Mouse (Mus musculus): ENCODE measurements around the gene Defb7. TPM values are rescaled to one million over a fixed set of nuclear protein-coding genes. Genes with fewer than 3 reads are reported as not detected.

Gene Defb7
- polyA plus RNA-seq (2012; rRNA removed): not detected in 2 replicates

- no peaks in the 10 kb centered on the region for H3K4me1 ChIP-seq (ENCODE audit: control insufficient read depth, insufficient read depth, low read length)
These were observed at the start of gene Defb7 for GRCm38 (mm10) chr8:19494797-19495196. Defb7 (plus strand) TSS chr8:19495097.

GRCm38 (mm10) chr8:19446378-19446777, 48.5 kb upstream of the Defb7 start:
- Histone ChIP-seq H3K4me1 (ENCODE audit: control insufficient read depth, insufficient read depth, low read length) (no peaks in the 10 kb centered on the region), H3K4me3 (replicated peaks; ENCODE audit: insufficient read depth, low read depth, low read length) (no peak overlapping the region), H3K27me3 (ENCODE audit: control insufficient read depth, insufficient read depth, low read length) (no peaks in the 10 kb centered on the region), H3K27ac (ENCODE audit: insufficient read depth, low read length) (no peak overlapping the region)
- 66% methylated on average over 1 of the region's 1 CpGs for WGBS
- no peak for DNase-seq
- TF ChIP-seq POLR2A (IDR thresholded peaks at IDR 0.05; ENCODE audit: borderline replicate concordance, insufficient read depth, low read length) (no peak), CTCF (IDR thresholded peaks at IDR 0.05; ENCODE audit: borderline replicate concordance, insufficient read depth, low read depth, low read length) (no peak)

More at GRCm38 (mm10) chr8:19494797-19495196, at the start of gene Defb7:
- Histone ChIP-seq H3K4me3 (replicated peaks; ENCODE audit: insufficient read depth, low read depth, low read length) (no peak within 1 kb of the TSS), H3K27ac (ENCODE audit: insufficient read depth, low read length) (no peak within 1 kb of the TSS), H3K27me3 (ENCODE audit: control insufficient read depth, insufficient read depth, low read length) (no peaks in the 10 kb centered on the region)
- 85% methylated on average over 2 of the region's 2 CpGs for WGBS
- TF ChIP-seq CTCF (IDR thresholded peaks at IDR 0.05; ENCODE audit: borderline replicate concordance, insufficient read depth, low read depth, low read length) (no peak), POLR2A (IDR thresholded peaks at IDR 0.05; ENCODE audit: borderline replicate concordance, insufficient read depth, low read length) (no peak)
- DNase-seq: no peak

GRCm38 (mm10) chr8:19461355-19461754, 33.5 kb upstream of the Defb7 start:
- H3K4me1 ChIP-seq (ENCODE audit: control insufficient read depth, insufficient read depth, low read length): no peaks in the 10 kb centered on the region
- no peak for DNase-seq
- H3K27ac ChIP-seq (ENCODE audit: insufficient read depth, low read length): no peak overlapping the region
- no peak overlapping the region for H3K4me3 ChIP-seq (replicated peaks; ENCODE audit: insufficient read depth, low read depth, low read length)
- 73% methylated on average over 3 of the region's 3 CpGs for WGBS
- TF ChIP-seq CTCF (IDR thresholded peaks at IDR 0.05; ENCODE audit: borderline replicate concordance, insufficient read depth, low read depth, low read length) (no peak), POLR2A (IDR thresholded peaks at IDR 0.05; ENCODE audit: borderline replicate concordance, insufficient read depth, low read length) (no peak)
- H3K27me3 ChIP-seq (ENCODE audit: control insufficient read depth, insufficient read depth, low read length): no peaks in the 10 kb centered on the region

- no peak for TF ChIP-seq POLR2A (IDR thresholded peaks at IDR 0.05; ENCODE audit: borderline replicate concordance, insufficient read depth, low read length)
- TF ChIP-seq CTCF (IDR thresholded peaks at IDR 0.05; ENCODE audit: borderline replicate concordance, insufficient read depth, low read depth, low read length): no peak
- no peaks in the 10 kb centered on the region for H3K27me3 ChIP-seq (ENCODE audit: control insufficient read depth, insufficient read depth, low read length)
- 78% methylated on average over 3 of the region's 3 CpGs for WGBS
- no peak overlapping the region for H3K4me3 ChIP-seq (replicated peaks; ENCODE audit: insufficient read depth, low read depth, low read length)
- no peaks in the 10 kb centered on the region for H3K4me1 ChIP-seq (ENCODE audit: control insufficient read depth, insufficient read depth, low read length)
- H3K27ac ChIP-seq (ENCODE audit: insufficient read depth, low read length): no peak overlapping the region
- no peak for DNase-seq
These were observed 25.9 kb upstream of the Defb7 start for GRCm38 (mm10) chr8:19469026-19469425.

GRCm38 (mm10) chr8:19500524-19500923, 5.6 kb downstream of the Defb7 start:
- TF ChIP-seq CTCF (IDR thresholded peaks at IDR 0.05; ENCODE audit: borderline replicate concordance, insufficient read depth, low read depth, low read length) (no peak), POLR2A (IDR thresholded peaks at IDR 0.05; ENCODE audit: borderline replicate concordance, insufficient read depth, low read length) (no peak)
- no peak overlapping the region for H3K4me3 ChIP-seq (replicated peaks; ENCODE audit: insufficient read depth, low read depth, low read length)
- no peaks in the 10 kb centered on the region for H3K27me3 ChIP-seq (ENCODE audit: control insufficient read depth, insufficient read depth, low read length)
- no peak for DNase-seq
- WGBS: 57% methylated on average over 1 of the region's 1 CpGs
- H3K27ac ChIP-seq (ENCODE audit: insufficient read depth, low read length): no peak overlapping the region
- H3K4me1 ChIP-seq (ENCODE audit: control insufficient read depth, insufficient read depth, low read length): no peaks in the 10 kb centered on the region

GRCm38 (mm10) chr8:19535195-19535829, 40.4 kb downstream of the Defb7 start:
- DNase-seq: peak; percentile 12 to 48
- no peak overlapping the region for H3K27ac ChIP-seq (ENCODE audit: insufficient read depth, low read length)
- WGBS: 5% methylated on average over 75 of the region's 75 CpGs
- H3K4me3 ChIP-seq (replicated peaks; ENCODE audit: insufficient read depth, low read depth, low read length): no peak overlapping the region
- no peaks in the 10 kb centered on the region for H3K27me3 ChIP-seq (ENCODE audit: control insufficient read depth, insufficient read depth, low read length)
- H3K4me1 ChIP-seq (ENCODE audit: control insufficient read depth, insufficient read depth, low read length): no peaks in the 10 kb centered on the region
- TF ChIP-seq CTCF (IDR thresholded peaks at IDR 0.05; ENCODE audit: borderline replicate concordance, insufficient read depth, low read depth, low read length): no peak
- TF ChIP-seq POLR2A (IDR thresholded peaks at IDR 0.05; ENCODE audit: borderline replicate concordance, insufficient read depth, low read length): no peak

GRCm38 (mm10) chr8:19540376-19540775, 45.5 kb downstream of the Defb7 start:
- TF ChIP-seq POLR2A (IDR thresholded peaks at IDR 0.05; ENCODE audit: borderline replicate concordance, insufficient read depth, low read length): no peak
- TF ChIP-seq CTCF (IDR thresholded peaks at IDR 0.05; ENCODE audit: borderline replicate concordance, insufficient read depth, low read depth, low read length): no peak
- Histone ChIP-seq H3K27ac (ENCODE audit: insufficient read depth, low read length) (no peak overlapping the region), H3K4me3 (replicated peaks; ENCODE audit: insufficient read depth, low read depth, low read length) (no peak overlapping the region), H3K27me3 (ENCODE audit: control insufficient read depth, insufficient read depth, low read length) (no peaks in the 10 kb centered on the region), H3K4me1 (ENCODE audit: control insufficient read depth, insufficient read depth, low read length) (no peaks in the 10 kb centered on the region)
- peak; percentile 65 to 70 for DNase-seq
- 55% methylated on average over 1 of the region's 1 CpGs for WGBS

Other genes with a start within 250 kb of the Defb7 start
- not detected in 2 replicates for gene Defb5, start 247.5 kb upstream of the Defb7 start, polyA plus RNA-seq (2012; rRNA removed)
- not detected in 2 replicates for gene Defb3, start 201.7 kb upstream of the Defb7 start, polyA plus RNA-seq (2012; rRNA removed)
- not detected in 2 replicates for gene Defb8, start 47.5 kb upstream of the Defb7 start, polyA plus RNA-seq (2012; rRNA removed)
- 0.11 TPM in 1 of 2 replicates, not detected in the other for gene 4930467E23Rik, start 234.5 kb downstream of the Defb7 start, polyA plus RNA-seq (2012; rRNA removed)